ENCODE assay signal across 21 mouse cellular contexts in genomic region chr16:57151437-57151836, GRCm38 (mm10). TPM values are rescaled to one million over a fixed set of nuclear protein-coding genes. Genes with fewer than 3 reads are reported as not detected.
A peak's percentile ranks its signal among the peaks of the same experiment; 100 is the strongest.
DNase-seq lines count a peak whose midpoint lies in the region; ATAC-seq and TF ChIP-seq lines count a peak whose summit lies in the region.
"Had no signal": no experiment of that assay in that cellular context is flagged by ENCODE, and none has a peak within 500 bp of the region (broad histone marks: within the 10 kb centered on the region; RNA-seq: fewer than 3 reads in every experiment).

No protein-coding gene starts in this region.

- H3K27me3 ChIP-seq in intestine, embryonic 15.5 days (replicated peaks) = no peaks in the 10 kb centered on the region
- H3K27me3 ChIP-seq in intestine, embryonic 16.5 days (replicated peaks; ENCODE audit: control insufficient read depth, insufficient read depth, low read length) = no peaks in the 10 kb centered on the region
- no peaks in the 10 kb centered on the region for H3K27me3 ChIP-seq in intestine, postnatal 0 days (replicated peaks; ENCODE audit: control insufficient read depth, insufficient read depth, low read length)
- no peaks in the 10 kb centered on the region for H3K27me3 ChIP-seq in forebrain, embryonic 15.5 days
- no peaks in the 10 kb centered on the region for H3K27me3 ChIP-seq in embryonic facial prominence, embryonic 10.5 days (replicated peaks; ENCODE audit: low read depth, poor library complexity, severe bottlenecking)
- H3K27me3 ChIP-seq: CH12.LX, Patski had no signal

- H3K36me3 ChIP-seq in intestine, embryonic 15.5 days = peaks cover 26% of the 10 kb centered on the region; the same call in 1 of the 2 replicates
- peaks cover 7% of the 10 kb centered on the region; the same call in 1 of the 2 replicates for H3K36me3 ChIP-seq in intestine, embryonic 16.5 days (ENCODE audit: control insufficient read depth, insufficient read depth, low read length)
- peaks cover 40% of the 10 kb centered on the region for H3K36me3 ChIP-seq in intestine, postnatal 0 days (ENCODE audit: control insufficient read depth, insufficient read depth)
- H3K36me3 ChIP-seq in forebrain, embryonic 15.5 days = peaks cover 69% of the 10 kb centered on the region
- H3K36me3 ChIP-seq in embryonic facial prominence, embryonic 10.5 days (replicated peaks) = peaks cover 95% of the 10 kb centered on the region

- H3K4me3 ChIP-seq in intestine, embryonic 15.5 days (replicated peaks) = no peak overlapping the region
- no peak overlapping the region for H3K4me3 ChIP-seq in intestine, embryonic 16.5 days (ENCODE audit: low read length)
- no peak overlapping the region for H3K4me3 ChIP-seq in intestine, postnatal 0 days (ENCODE audit: low read depth, low read length)
- no peak overlapping the region for H3K4me3 ChIP-seq in forebrain, embryonic 15.5 days
- no peak overlapping the region for H3K4me3 ChIP-seq in embryonic facial prominence, embryonic 10.5 days

- no peaks in the 10 kb centered on the region for H3K9me3 ChIP-seq in intestine, embryonic 15.5 days
- no peaks in the 10 kb centered on the region for H3K9me3 ChIP-seq in intestine, embryonic 16.5 days (ENCODE audit: control insufficient read depth, low read length)
- no peaks in the 10 kb centered on the region for H3K9me3 ChIP-seq in intestine, postnatal 0 days (ENCODE audit: control insufficient read depth)
- no peaks in the 10 kb centered on the region for H3K9me3 ChIP-seq in forebrain, embryonic 15.5 days
- no peaks in the 10 kb centered on the region for H3K9me3 ChIP-seq in embryonic facial prominence, embryonic 10.5 days
- H3K9me3 ChIP-seq: G1E had no signal

- no peak overlapping the region for H3K4me2 ChIP-seq in intestine, embryonic 15.5 days (replicated peaks)
- no peak overlapping the region for H3K4me2 ChIP-seq in intestine, embryonic 16.5 days (ENCODE audit: low read depth, low read length)
- H3K4me2 ChIP-seq in intestine, postnatal 0 days (replicated peaks; ENCODE audit: low read depth) = no peak overlapping the region
- no peak overlapping the region for H3K4me2 ChIP-seq in forebrain, embryonic 15.5 days (replicated peaks)

- H3K4me1 ChIP-seq in intestine, embryonic 15.5 days (replicated peaks) = no peaks in the 10 kb centered on the region
- no peaks in the 10 kb centered on the region for H3K4me1 ChIP-seq in intestine, embryonic 16.5 days (ENCODE audit: control insufficient read depth, insufficient read depth, low read length)
- H3K4me1 ChIP-seq in intestine, postnatal 0 days (replicated peaks; ENCODE audit: control insufficient read depth, insufficient read depth, low read length) = no peaks in the 10 kb centered on the region
- H3K4me1 ChIP-seq in forebrain, embryonic 15.5 days = no peaks in the 10 kb centered on the region
- no peaks in the 10 kb centered on the region for H3K4me1 ChIP-seq in embryonic facial prominence, embryonic 10.5 days

- 83% methylated on average over 4 of the region's 4 CpGs for WGBS in intestine, embryonic 15.5 days
- 79% methylated on average over 4 of the region's 4 CpGs for WGBS in intestine, embryonic 16.5 days
- WGBS in intestine, postnatal 0 days = 61% methylated on average over 4 of the region's 4 CpGs
- 94% methylated on average over 4 of the region's 4 CpGs for WGBS in forebrain, embryonic 15.5 days
- 95% methylated on average over 4 of the region's 4 CpGs for WGBS in embryonic facial prominence, embryonic 10.5 days

- H3K27ac ChIP-seq in intestine, embryonic 15.5 days = no peak overlapping the region
- H3K27ac ChIP-seq in intestine, embryonic 16.5 days (ENCODE audit: low read length) = no peak overlapping the region
- H3K27ac ChIP-seq in intestine, postnatal 0 days (ENCODE audit: low read depth, low read length) = 0 out of 2 replicates have a peak overlapping the region, but pooled peaks have one; percentile 0
- no peak overlapping the region for H3K27ac ChIP-seq in forebrain, embryonic 15.5 days (replicated peaks)
- H3K27ac ChIP-seq in embryonic facial prominence, embryonic 10.5 days (replicated peaks) = no peak overlapping the region

- H3K9ac ChIP-seq in intestine, embryonic 15.5 days = no peak overlapping the region
- H3K9ac ChIP-seq in intestine, embryonic 16.5 days (ENCODE audit: low read depth, low read length) = no peak overlapping the region
- no peak overlapping the region for H3K9ac ChIP-seq in intestine, postnatal 0 days (ENCODE audit: low read depth, low read length)
- no peak overlapping the region for H3K9ac ChIP-seq in forebrain, embryonic 15.5 days (replicated peaks)

- DNase-seq in gastrocnemius, postnatal 4 days (ENCODE audit: low spot score in 2 of 2) = no peak
- DNase-seq in embryonic facial prominence, embryonic 10.5 days (ENCODE audit: low spot score) = no peak
- DNase-seq: adrenal gland, adult 2 months; adrenal gland, adult 8-10 months; adrenal gland, postnatal 10 days; adrenal gland, postnatal 14 days; adrenal gland, postnatal 25 days; adrenal gland, postnatal 36 days; B cell, adult 2 months; cerebellum, adult 11 months; cerebellum, adult 11-12 months; cerebellum, adult 18-20 months had no signal

- ATAC-seq in intestine, embryonic 15.5 days = peak; percentile 59; the same call in 1 of the 2 replicates
- peak; percentile 46 for ATAC-seq in intestine, embryonic 16.5 days
- peak; percentile 82 for ATAC-seq in intestine, postnatal 0 days
- ATAC-seq in forebrain, embryonic 15.5 days (replicated peaks) = no peak
- ATAC-seq: activated CD4-positive, CD25-positive, alpha-beta regulatory T cell, adult 4 months; CD4-positive, CD25-positive, alpha-beta regulatory T cell, adult 4 months; Patski had no signal

- TF ChIP-seq CTCF in intestine, postnatal 0 days (IDR thresholded peaks at IDR 0.05; ENCODE audit: low read depth) = no peak

RNA-seq across cellular contexts. Expression of gene Nit2, which starts 15.7 kb away (rescaled TPM):
- polyA plus RNA-seq in intestine, embryonic 15.5 days (2015; fragmentation: Nextera tagmentation; extraction: Ambion mirVana) = 74.7 and 81.2 TPM in 2 replicates
- 76.1 and 79.9 TPM in 2 replicates for polyA plus RNA-seq in intestine, embryonic 16.5 days (2015; fragmentation: Nextera tagmentation; extraction: Ambion mirVana)
- polyA plus RNA-seq in intestine, postnatal 0 days (2015; fragmentation: Nextera tagmentation; extraction: Ambion mirVana) = 46.1 and 46.2 TPM in 2 replicates
- 10 to 100 TPM; 39.6 to 40.8 TPM for total RNA-seq in gastrocnemius, postnatal 4 days (2021)
- polyA plus RNA-seq in forebrain, embryonic 15.5 days (2015; fragmentation: Nextera tagmentation; extraction: Ambion mirVana) = 37.7 and 41.1 TPM in 2 replicates
- polyA plus RNA-seq in embryonic facial prominence, embryonic 10.5 days (2016; fragmentation: Nextera tagmentation; extraction: Ambion mirVana) = 62.2 and 68.1 TPM in 2 replicates

RNA-seq across cellular contexts. Expression of gene Tomm70a, which starts 29.9 kb away (rescaled TPM):
- 50.1 and 55.8 TPM in 2 replicates for polyA plus RNA-seq in intestine, embryonic 15.5 days (2015; fragmentation: Nextera tagmentation; extraction: Ambion mirVana)
- polyA plus RNA-seq in intestine, embryonic 16.5 days (2015; fragmentation: Nextera tagmentation; extraction: Ambion mirVana) = 39.2 and 41.7 TPM in 2 replicates
- 33.1 and 33.3 TPM in 2 replicates for polyA plus RNA-seq in intestine, postnatal 0 days (2015; fragmentation: Nextera tagmentation; extraction: Ambion mirVana)
- 10 to 100 TPM; 40.4 to 43.9 TPM for total RNA-seq in gastrocnemius, postnatal 4 days (2021)
- 54.3 and 55.9 TPM in 2 replicates for polyA plus RNA-seq in forebrain, embryonic 15.5 days (2015; fragmentation: Nextera tagmentation; extraction: Ambion mirVana)
- 50.0 and 50.3 TPM in 2 replicates for polyA plus RNA-seq in embryonic facial prominence, embryonic 10.5 days (2016; fragmentation: Nextera tagmentation; extraction: Ambion mirVana)
